Mouse (Mus musculus) hindbrain, embryonic 14.5 days (tissue): ENCODE measurements around the gene Mup21. TPM values are rescaled to one million over a fixed set of nuclear protein-coding genes. Genes with fewer than 3 reads are reported as not detected.
"Not testable (repeated sequence)": the region's sequence is repeated elsewhere in the genome, so short reads cannot be mapped to it uniquely, and the experiment has no call there.

ENCODE experiments used
- ATAC-seq: fragments of 200-750 bp; cut with Nextera tagmentation; 2 replicates; pipeline ENCODE4 v1.8.0; 2017; ENCODE audit warnings: moderate number of reproducible peaks, mild to moderate bottlenecking, moderate TSS enrichment, moderate library complexity; ENCODE audit not compliant: low FRiP score
- DNase-seq: peaks from one replicate; pipeline ENCODE4 v3.0.0-alpha.2; 2015; ENCODE audit warnings: low spot score
- H3K27ac ChIP-seq: fragments of 300-500 bp; sonication (generic); 2 replicates; pipeline ENCODE4 v1.5.1; 2014; ENCODE audit warnings: mild to moderate bottlenecking, moderate library complexity
- H3K27me3 ChIP-seq: fragments of 300-500 bp; sonication (generic); 2 replicates; pipeline ENCODE4 v1.6.1; 2014; ENCODE audit warnings: mild to moderate bottlenecking, low read length, mixed read lengths; ENCODE audit not compliant: control insufficient read depth, insufficient read depth
- H3K36me3 ChIP-seq: fragments of 300-500 bp; sonication (generic); replicated peaks from 2 replicates; pipeline ENCODE4 v1.6.1; 2014; ENCODE audit not compliant: control insufficient read depth, insufficient read depth
- H3K4me1 ChIP-seq: fragments of 300-500 bp; sonication (generic); replicated peaks from 2 replicates; pipeline ENCODE4 v1.6.1; 2014; ENCODE audit warnings: antibody characterized with exemption, low read length, mixed read lengths; ENCODE audit not compliant: control insufficient read depth, insufficient read depth
- H3K4me2 ChIP-seq: fragments of 300-500 bp; sonication (generic); replicated peaks from 2 replicates; pipeline ENCODE4 v1.6.1; 2014; ENCODE audit warnings: mild to moderate bottlenecking, moderate library complexity
- H3K4me3 ChIP-seq: fragments of 300-500 bp; sonication (generic); replicated peaks from 2 replicates; pipeline ENCODE4 v1.5.1; 2014; ENCODE audit warnings: mild to moderate bottlenecking, low read length
- H3K9ac ChIP-seq: fragments of 300-500 bp; sonication (generic); 2 replicates; pipeline ENCODE4 v1.6.1; 2014
- H3K9me3 ChIP-seq: fragments of 300-500 bp; sonication (generic); 2 replicates; pipeline ENCODE4 v1.6.1; 2016; ENCODE audit warnings: low read length; ENCODE audit not compliant: control insufficient read depth
- WGBS: fragments of 180-500 bp; shearing (Covaris S2); extraction: QIAGEN DNeasy Blood & Tissue Kit; methylation state at CpG from one replicate; pipeline ENCODE4 v1.1.7; 2014; 5-methylcytosine and 5-hydroxymethylcytosine counted together
- polyA plus RNA-seq: library from polyadenylated mRNA; unstranded; fragments of >200 nt; fragmentation: Nextera tagmentation; extraction: Ambion mirVana; gene quantifications from 2 replicates; pipeline ENCODE4 v1.2.1, GENCODE M21; 2014

Mup21 gene
- polyA plus RNA-seq, result not detected in 2 replicates

- DNase-seq (no peak), ATAC-seq (no peak)
- Histone ChIP-seq H3K4me3 (no peak within 1 kb of the TSS), H3K36me3 (no peaks in the 10 kb centered on the region), H3K9ac (no peak within 1 kb of the TSS), H3K4me2 (no peak within 1 kb of the TSS), H3K27ac (no peak within 1 kb of the TSS), H3K9me3 (no peaks in the 10 kb centered on the region), H3K27me3 (no peaks in the 10 kb centered on the region), H3K4me1 (no peaks in the 10 kb centered on the region)
- 80% methylated on average over 2 of the region's 2 CpGs for WGBS
Measured at GRCm38 (mm10) chr4:62150811-62151210, at the start of gene Mup21. Gene Mup21, minus strand, starts transcription at chr4:62150863.

- peaks cover 96% of the 10 kb centered on the region for H3K36me3 ChIP-seq
- H3K9me3 ChIP-seq, result peaks cover 36% of the 10 kb centered on the region
- no peaks in the 10 kb centered on the region for H3K27me3 ChIP-seq
- no peak overlapping the region for H3K9ac ChIP-seq
- no peak overlapping the region for H3K4me2 ChIP-seq
- DNase-seq (no peak), ATAC-seq (no peak)
- H3K27ac ChIP-seq, result no peak overlapping the region
- no peaks in the 10 kb centered on the region for H3K4me1 ChIP-seq
- H3K4me3 ChIP-seq, result no peak overlapping the region
- WGBS, result 94% methylated on average over 7 of the region's 7 CpGs
Measured at GRCm38 (mm10) chr4:62199923-62200529, 49.4 kb upstream of the Mup21 start.

GRCm38 (mm10) chr4:62188778-62189177 lies 38.1 kb upstream of the Mup21 start:
- H3K27ac ChIP-seq, result no peak overlapping the region
- no peak overlapping the region for H3K9ac ChIP-seq
- H3K9me3 ChIP-seq, result peaks cover 57% of the 10 kb centered on the region
- no peak overlapping the region for H3K4me2 ChIP-seq
- H3K4me1 ChIP-seq, result no peaks in the 10 kb centered on the region
- no peaks in the 10 kb centered on the region for H3K27me3 ChIP-seq
- no peak for DNase-seq
- H3K4me3 ChIP-seq, result no peak overlapping the region
- H3K36me3 ChIP-seq, result peaks cover 62% of the 10 kb centered on the region
- ATAC-seq, result no peak

GRCm38 (mm10) chr4:62177282-62177681 lies 26.6 kb upstream of the Mup21 start:
- H3K9ac ChIP-seq, result no peak overlapping the region
- H3K27ac ChIP-seq, result no peak overlapping the region
- no peak overlapping the region for H3K4me3 ChIP-seq
- WGBS, result 42% methylated on average over 5 of the region's 5 CpGs
- no peaks in the 10 kb centered on the region for H3K27me3 ChIP-seq
- no peak overlapping the region for H3K4me2 ChIP-seq
- ATAC-seq (no peak), DNase-seq (no peak)
- H3K4me1 ChIP-seq, result no peaks in the 10 kb centered on the region
- no peaks in the 10 kb centered on the region for H3K9me3 ChIP-seq
- H3K36me3 ChIP-seq, result no peaks in the 10 kb centered on the region

- H3K27ac ChIP-seq, result no peak overlapping the region
Measured at GRCm38 (mm10) chr4:62174471-62174870, 23.8 kb upstream of the Mup21 start.

GRCm38 (mm10) chr4:62167636-62168035 lies 17.0 kb upstream of the Mup21 start:
- H3K9ac ChIP-seq, H3K27ac ChIP-seq, H3K4me3 ChIP-seq, H3K4me1 ChIP-seq, ATAC-seq, H3K4me2 ChIP-seq, DNase-seq, H3K9me3 ChIP-seq, H3K27me3 ChIP-seq, H3K36me3 ChIP-seq: not testable (repeated sequence)
- WGBS, result 93% methylated on average over 13 of the region's 13 CpGs

More at GRCm38 (mm10) chr4:62174471-62174870, 23.8 kb upstream of the Mup21 start:
- H3K9ac ChIP-seq, result no peak overlapping the region
- WGBS, result 91% methylated on average over 4 of the region's 4 CpGs
- H3K4me3 ChIP-seq, result no peak overlapping the region
- no peaks in the 10 kb centered on the region for H3K9me3 ChIP-seq
- H3K4me1 ChIP-seq, result no peaks in the 10 kb centered on the region
- no peaks in the 10 kb centered on the region for H3K27me3 ChIP-seq
- ATAC-seq (no peak), DNase-seq (no peak)
- no peak overlapping the region for H3K4me2 ChIP-seq
- no peaks in the 10 kb centered on the region for H3K36me3 ChIP-seq

GRCm38 (mm10) chr4:62158401-62158800 lies 7.7 kb upstream of the Mup21 start:
- H3K4me2 ChIP-seq, result no peak overlapping the region
- 69% methylated on average over 1 of the region's 1 CpGs for WGBS
- ATAC-seq (no peak), DNase-seq (no peak)
- H3K27ac ChIP-seq, result no peak overlapping the region
- H3K4me3 ChIP-seq, result no peak overlapping the region
- H3K9me3 ChIP-seq, result no peaks in the 10 kb centered on the region
- no peak overlapping the region for H3K9ac ChIP-seq
- H3K4me1 ChIP-seq, result no peaks in the 10 kb centered on the region
- H3K36me3 ChIP-seq, result no peaks in the 10 kb centered on the region
- no peaks in the 10 kb centered on the region for H3K27me3 ChIP-seq

GRCm38 (mm10) chr4:62133706-62134105 lies 17.0 kb downstream of the Mup21 start:
- no peaks in the 10 kb centered on the region for H3K27me3 ChIP-seq
- H3K4me2 ChIP-seq, result no peak overlapping the region
- no peak overlapping the region for H3K27ac ChIP-seq
- peaks cover 10% of the 10 kb centered on the region for H3K9me3 ChIP-seq
- peak; percentile 48 for DNase-seq
- no peak overlapping the region for H3K9ac ChIP-seq
- no peaks in the 10 kb centered on the region for H3K36me3 ChIP-seq
- ATAC-seq, result no peak
- H3K4me3 ChIP-seq, result no peak overlapping the region
- H3K4me1 ChIP-seq, result no peaks in the 10 kb centered on the region
- 70% methylated on average over 7 of the region's 7 CpGs for WGBS

- H3K9me3 ChIP-seq, H3K36me3 ChIP-seq, ATAC-seq, DNase-seq, H3K27me3 ChIP-seq, H3K4me2 ChIP-seq, H3K4me1 ChIP-seq, H3K9ac ChIP-seq, H3K4me3 ChIP-seq, H3K27ac ChIP-seq: not testable (repeated sequence)
- 71% methylated on average over 1 of the region's 2 CpGs for WGBS
Measured at GRCm38 (mm10) chr4:62103366-62103765, 47.3 kb downstream of the Mup21 start.
